Mouse (Mus musculus): ENCODE data around the gene Cdkl5. TPM values are rescaled to one million over a fixed set of nuclear protein-coding genes. Genes with fewer than 3 reads are reported as not detected.
"Not testable (repeated sequence)": the region's sequence is repeated elsewhere in the genome, so short reads cannot be mapped to it uniquely, and the experiment has no call there.

The Cdkl5 gene
- polyA plus RNA-seq, 1 experiment from 2014 or later, result 2.5 TPM

DNA sequence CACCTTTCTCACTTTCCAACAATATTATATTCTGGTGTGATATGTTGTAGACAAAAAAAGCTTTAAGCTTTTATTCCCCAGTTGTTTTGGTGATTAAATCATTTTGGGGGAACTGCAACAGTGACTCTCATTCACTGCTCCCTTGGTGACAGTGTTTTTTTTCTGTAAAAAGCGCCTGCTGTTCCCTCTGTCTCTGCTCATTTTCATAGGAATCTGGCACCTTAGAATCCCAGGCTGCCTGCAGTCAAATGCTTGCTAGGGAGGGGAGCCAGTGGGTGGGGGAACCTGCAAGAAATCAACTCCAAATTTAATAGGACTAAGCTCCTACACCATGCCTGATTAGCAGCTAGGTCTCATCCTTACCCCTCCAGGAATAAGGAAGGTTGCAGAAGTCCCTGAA, 221.5 kb downstream of the Cdkl5 start:
- Histone ChIP-seq H3K27me3 (peaks cover 28% of the 10 kb centered on the region), H3K4me1 (no peaks in the 10 kb centered on the region)

GRCm38 (mm10) chrX:160769622-160770021, 224.9 kb downstream of the Cdkl5 start:
- H3K4me1 ChIP-seq; ATAC-seq (ENCODE audit: low FRiP score); H3K9me3 ChIP-seq (replicated peaks); H3K4me3 ChIP-seq; H3K36me3 ChIP-seq; H3K9ac ChIP-seq; H3K27ac ChIP-seq; H3K4me2 ChIP-seq (replicated peaks): not testable (repeated sequence)
- 85% methylated on average over 5 of the region's 5 CpGs for WGBS
- H3K27me3 ChIP-seq, result peaks cover 32% of the 10 kb centered on the region

More for the DNA sequence above, 221.5 kb downstream of the Cdkl5 start:
- H3K4me2 ChIP-seq (replicated peaks), result no peak overlapping the region
- H3K27ac ChIP-seq, result no peak overlapping the region
- no peaks in the 10 kb centered on the region for H3K9me3 ChIP-seq (replicated peaks)
- H3K36me3 ChIP-seq, result no peaks in the 10 kb centered on the region
- ATAC-seq (ENCODE audit: low FRiP score), result no peak
- no peak overlapping the region for H3K9ac ChIP-seq
- 25% methylated on average over 1 of the region's 1 CpGs for WGBS
- H3K4me3 ChIP-seq, result no peak overlapping the region

DNA sequence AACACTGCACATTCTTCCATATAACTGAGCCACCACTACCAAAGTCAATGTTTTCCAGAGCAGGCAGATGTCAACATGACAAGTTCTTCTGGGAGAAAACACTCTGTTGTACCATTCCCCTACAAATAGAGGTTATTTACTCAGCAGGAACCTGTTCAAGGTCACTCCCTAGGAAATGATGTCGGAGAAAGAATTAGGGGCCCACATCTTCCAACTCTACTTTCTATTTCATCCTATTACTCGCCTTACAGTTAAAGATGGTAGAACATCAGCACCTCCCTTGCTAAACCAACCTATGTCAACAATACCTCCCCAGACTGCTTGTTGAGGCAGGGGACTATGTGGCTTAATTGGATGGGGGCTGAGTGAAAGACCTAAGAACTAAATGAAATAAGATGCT, 226.8 kb downstream of the Cdkl5 start, which contains the start of gene Rs1:
Gene Rs1 (plus strand): TSS at position 301 of the 400 bp plus-strand sequence.
- H3K36me3 ChIP-seq, result no peaks in the 10 kb centered on the region
- 71% methylated on average over 2 of the region's 2 CpGs for WGBS
- H3K9ac ChIP-seq, result no peak within 1 kb of the TSS
- H3K4me2 ChIP-seq (replicated peaks), result peak within 1 kb of the TSS; percentile 40
- H3K4me1 ChIP-seq, result no peaks in the 10 kb centered on the region
- peaks cover 30% of the 10 kb centered on the region for H3K27me3 ChIP-seq
- ATAC-seq (ENCODE audit: low FRiP score), result no peak
- no peak within 1 kb of the TSS for H3K4me3 ChIP-seq
- H3K9me3 ChIP-seq (replicated peaks), result no peaks in the 10 kb centered on the region
- no peak within 1 kb of the TSS for H3K27ac ChIP-seq

DNA sequence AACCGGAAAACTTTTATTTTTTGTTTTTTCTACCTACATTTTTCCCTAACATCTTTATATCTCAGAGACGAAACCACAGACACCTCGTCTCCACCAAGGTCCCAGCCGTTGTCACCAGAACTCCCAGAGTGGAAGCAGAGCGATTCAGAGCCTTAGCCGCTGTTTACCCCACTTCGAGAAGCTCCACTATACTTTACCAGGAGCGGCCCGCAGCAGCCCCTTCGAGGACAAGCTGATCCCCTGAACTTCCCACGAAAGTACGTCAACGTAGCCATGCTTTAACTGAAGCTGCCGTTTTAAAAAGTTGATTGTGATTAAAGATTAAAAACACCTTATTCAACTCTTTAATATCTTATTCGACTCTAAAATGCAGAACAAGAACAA, 228.3 kb downstream of the Cdkl5 start:
- ATAC-seq (ENCODE audit: low FRiP score), result peak; percentile 88
- H3K4me3 ChIP-seq, result peak overlapping the region; percentile 38
- H3K27ac ChIP-seq, result no peak overlapping the region
- WGBS, result 38% methylated on average over 15 of the region's 15 CpGs
- H3K4me1 ChIP-seq, result no peaks in the 10 kb centered on the region
- H3K27me3 ChIP-seq, result peaks cover 27% of the 10 kb centered on the region
- H3K9ac ChIP-seq, result no peak overlapping the region
- H3K9me3 ChIP-seq (replicated peaks), result no peaks in the 10 kb centered on the region
- peak overlapping the region; percentile 40 for H3K4me2 ChIP-seq (replicated peaks)
- H3K36me3 ChIP-seq, result no peaks in the 10 kb centered on the region

- H3K27me3 ChIP-seq, result peaks cover 22% of the 10 kb centered on the region
- no peaks in the 10 kb centered on the region for H3K36me3 ChIP-seq
- peak overlapping the region; percentile 38 for H3K4me3 ChIP-seq
- ATAC-seq (ENCODE audit: low FRiP score), result peak; percentile 97
- H3K4me2 ChIP-seq (replicated peaks), result peak overlapping the region; percentile 46
- no peaks in the 10 kb centered on the region for H3K4me1 ChIP-seq
- no peak overlapping the region for H3K9ac ChIP-seq
- H3K9me3 ChIP-seq (replicated peaks), result no peaks in the 10 kb centered on the region
- no peak overlapping the region for H3K27ac ChIP-seq
- WGBS, result 30% methylated on average over 30 of the region's 30 CpGs
Measured at GRCm38 (mm10) chrX:160765389-160766232, 228.9 kb downstream of the Cdkl5 start.

DNA sequence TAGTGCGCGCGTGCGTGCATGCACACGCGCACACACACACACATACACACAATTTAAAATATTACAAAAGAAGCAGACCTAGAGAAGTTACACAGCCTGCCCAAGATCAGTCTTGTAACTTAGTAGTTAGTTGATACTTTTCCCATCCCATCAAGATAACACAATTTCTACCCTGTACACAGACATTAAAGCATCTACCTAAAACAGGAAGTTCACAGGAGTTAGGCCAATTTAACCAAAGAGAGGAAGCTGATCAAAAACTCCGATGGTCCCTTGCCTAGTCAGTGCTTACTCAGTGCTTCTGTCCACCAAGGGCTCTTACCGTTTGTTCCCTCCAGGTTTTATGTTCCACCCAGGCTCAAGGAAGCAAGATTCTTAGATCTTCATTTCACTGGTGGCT, 243.7 kb downstream of the Cdkl5 start:
- no peaks in the 10 kb centered on the region for H3K9me3 ChIP-seq (replicated peaks)
- H3K4me1 ChIP-seq, result no peaks in the 10 kb centered on the region
- H3K4me3 ChIP-seq, result no peak overlapping the region
- no peak overlapping the region for H3K27ac ChIP-seq
- no peak for ATAC-seq (ENCODE audit: low FRiP score)
- no peak overlapping the region for H3K4me2 ChIP-seq (replicated peaks)
- WGBS, result 95% methylated on average over 8 of the region's 8 CpGs
- no peak overlapping the region for H3K9ac ChIP-seq
- peaks cover 16% of the 10 kb centered on the region for H3K27me3 ChIP-seq
- H3K36me3 ChIP-seq, result no peaks in the 10 kb centered on the region

GRCm38 (mm10) chrX:160748653-160749052, 245.9 kb downstream of the Cdkl5 start:
- no peaks in the 10 kb centered on the region for H3K9me3 ChIP-seq (replicated peaks)
- no peaks in the 10 kb centered on the region for H3K36me3 ChIP-seq
- WGBS, result 91% methylated on average over 1 of the region's 1 CpGs
- no peak overlapping the region for H3K4me3 ChIP-seq
- ATAC-seq (ENCODE audit: low FRiP score), result no peak
- H3K4me1 ChIP-seq, result no peaks in the 10 kb centered on the region
- H3K9ac ChIP-seq, result no peak overlapping the region
- H3K4me2 ChIP-seq (replicated peaks), result no peak overlapping the region
- peaks cover 8% of the 10 kb centered on the region; the same call in 1 of the 2 replicates for H3K27me3 ChIP-seq
- no peak overlapping the region for H3K27ac ChIP-seq

- Histone ChIP-seq H3K27ac (no peak overlapping the region), H3K9me3 (replicated peaks) (no peaks in the 10 kb centered on the region), H3K27me3 (peaks cover 8% of the 10 kb centered on the region), H3K9ac (no peak overlapping the region), H3K36me3 (no peaks in the 10 kb centered on the region), H3K4me2 (replicated peaks) (no peak overlapping the region), H3K4me1 (no peaks in the 10 kb centered on the region), H3K4me3 (no peak overlapping the region)
- ATAC-seq (ENCODE audit: low FRiP score), result no peak
- WGBS, result 95% methylated on average over 1 of the region's 1 CpGs
Measured at GRCm38 (mm10) chrX:160745399-160745798, 249.1 kb downstream of the Cdkl5 start.

- no peaks in the 10 kb centered on the region for H3K9me3 ChIP-seq (replicated peaks)
- 90% methylated on average over 5 of the region's 5 CpGs for WGBS
- no peak within 1 kb of the TSS for H3K9ac ChIP-seq
- ATAC-seq (ENCODE audit: low FRiP score), result no peak
- no peak within 1 kb of the TSS for H3K4me2 ChIP-seq (replicated peaks)
- H3K4me1 ChIP-seq, result no peaks in the 10 kb centered on the region
- peaks cover 33% of the 10 kb centered on the region for H3K27me3 ChIP-seq
- H3K4me3 ChIP-seq, result no peak within 1 kb of the TSS
- no peaks in the 10 kb centered on the region for H3K36me3 ChIP-seq
- H3K27ac ChIP-seq, result no peak within 1 kb of the TSS
Measured at GRCm38 (mm10) chrX:160735650-160736049, 258.9 kb downstream of the Cdkl5 start, which contains the start of gene Ppef1. Gene Ppef1 (minus strand): TSS chrX:160735765.

Other genes starting within 250 kb of the Cdkl5 start
- gene Rs1, start 226.7 kb downstream of the Cdkl5 start, polyA plus RNA-seq (2016; fragmentation: Nextera tagmentation; extraction: Ambion mirVana), result 0.09 and 0.10 TPM in 2 replicates
- gene Gja6, start 87.7 kb downstream of the Cdkl5 start, polyA plus RNA-seq (2016; fragmentation: Nextera tagmentation; extraction: Ambion mirVana), result 0.17 and 0.36 TPM in 2 replicates
- 3.1 and 3.4 TPM in 2 replicates for gene Scml2, start 122.5 kb upstream of the Cdkl5 start, polyA plus RNA-seq (2016; fragmentation: Nextera tagmentation; extraction: Ambion mirVana)